Mouse (Mus musculus) right cerebral cortex, postnatal 14 days (tissue): ENCODE results near the gene Igf2bp2.

Experiments
- DNase-seq: peaks from one replicate; pipeline ENCODE4 v3.0.0; 2022

The Igf2bp2 gene

GRCm38 (mm10) chr16:22147131-22147530 lies 16.0 kb downstream of the Igf2bp2 start:
- no peak for DNase-seq

DNA sequence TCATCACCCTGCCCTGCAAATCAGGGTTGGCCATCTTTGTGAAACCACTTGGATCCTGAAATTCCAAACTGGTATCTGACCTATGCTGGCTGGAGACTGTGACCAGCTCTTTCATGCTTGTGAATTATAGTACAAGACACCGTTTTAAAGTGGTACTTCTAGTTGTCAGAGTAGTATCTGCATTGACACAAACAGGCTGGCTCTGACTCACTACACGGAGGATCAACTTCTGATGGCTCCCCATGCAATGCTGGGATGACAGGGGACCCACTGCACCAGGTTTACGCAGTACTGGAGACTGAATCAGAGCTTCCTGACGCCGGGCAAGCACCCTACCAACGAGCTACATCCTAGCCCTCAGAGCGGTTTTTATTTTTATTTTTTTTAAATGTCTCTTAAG lies 17.0 kb downstream of the Igf2bp2 start:
- no peak for DNase-seq

DNA sequence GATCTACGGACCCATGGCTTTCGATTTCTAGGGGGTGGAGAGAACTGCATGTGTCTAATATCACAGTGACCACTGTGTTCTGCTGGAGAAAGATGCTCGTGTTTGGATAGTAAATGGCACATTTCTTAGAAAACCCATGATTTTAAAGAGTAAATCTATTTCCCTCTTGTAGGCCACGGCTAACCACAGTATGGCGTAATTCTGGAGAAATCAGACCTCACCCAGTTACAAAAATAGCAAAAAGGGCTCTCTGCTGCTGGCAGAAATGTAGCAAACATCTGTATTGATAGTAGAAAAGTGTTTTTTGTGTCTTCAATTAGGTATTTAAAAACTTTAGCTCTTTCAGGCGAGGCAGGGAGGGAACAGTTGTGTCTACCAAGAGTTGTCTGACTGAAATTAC lies 18.6 kb downstream of the Igf2bp2 start:
- no peak for DNase-seq

- DNase-seq = no peak
Observed at GRCm38 (mm10) chr16:22140861-22141260, 22.2 kb downstream of the Igf2bp2 start.

GRCm38 (mm10) chr16:22139821-22140220 lies 23.3 kb downstream of the Igf2bp2 start:
- no peak for DNase-seq

- DNase-seq = no peak
Observed at GRCm38 (mm10) chr16:22136198-22136597, 26.9 kb downstream of the Igf2bp2 start.

DNA sequence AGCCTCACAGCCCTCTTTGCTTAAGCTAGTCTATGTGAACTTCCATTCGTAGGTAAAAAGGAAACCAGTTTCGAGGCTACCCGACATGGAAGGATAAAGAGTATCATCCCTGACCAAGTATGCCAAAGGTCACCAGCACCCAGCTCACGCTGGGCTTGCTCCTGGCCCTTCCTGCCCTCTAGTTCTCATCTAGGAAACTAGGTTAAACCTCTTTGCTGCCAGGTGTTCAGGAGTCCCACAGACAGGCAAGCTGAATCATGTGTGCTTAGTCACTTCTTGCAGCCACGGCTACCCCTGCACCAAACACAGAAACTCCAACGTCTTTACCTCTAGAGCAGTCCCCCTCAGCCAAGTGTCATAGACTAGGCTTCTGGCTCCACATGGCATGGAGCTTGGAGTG lies 31.8 kb downstream of the Igf2bp2 start:
- DNase-seq = no peak

DNA sequence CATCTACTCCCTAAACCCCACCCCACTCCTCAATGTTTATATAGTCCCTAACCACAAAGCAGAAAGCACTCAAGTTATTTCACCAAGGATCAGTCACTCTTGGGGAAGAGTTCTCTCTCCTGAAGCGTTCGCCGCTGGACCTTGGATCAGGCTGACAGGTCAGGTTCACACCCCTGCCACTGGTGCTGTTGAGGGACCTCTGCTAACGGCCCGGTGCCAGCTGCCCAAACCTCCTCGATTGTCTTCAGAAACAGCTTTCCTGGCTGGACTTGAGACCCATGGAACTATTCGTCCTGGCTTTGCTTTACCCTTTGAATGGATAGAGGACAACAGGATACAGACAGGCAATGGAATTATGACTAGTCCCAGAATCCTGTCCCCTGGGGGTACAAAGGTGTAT lies 33.6 kb downstream of the Igf2bp2 start:
- no peak for DNase-seq

- DNase-seq = no peak
Observed at GRCm38 (mm10) chr16:22128595-22128994, 34.5 kb downstream of the Igf2bp2 start.

- no peak for DNase-seq
Observed at GRCm38 (mm10) chr16:22127806-22128205, 35.3 kb downstream of the Igf2bp2 start.

GRCm38 (mm10) chr16:22126936-22127335 lies 36.2 kb downstream of the Igf2bp2 start:
- no peak for DNase-seq

DNA sequence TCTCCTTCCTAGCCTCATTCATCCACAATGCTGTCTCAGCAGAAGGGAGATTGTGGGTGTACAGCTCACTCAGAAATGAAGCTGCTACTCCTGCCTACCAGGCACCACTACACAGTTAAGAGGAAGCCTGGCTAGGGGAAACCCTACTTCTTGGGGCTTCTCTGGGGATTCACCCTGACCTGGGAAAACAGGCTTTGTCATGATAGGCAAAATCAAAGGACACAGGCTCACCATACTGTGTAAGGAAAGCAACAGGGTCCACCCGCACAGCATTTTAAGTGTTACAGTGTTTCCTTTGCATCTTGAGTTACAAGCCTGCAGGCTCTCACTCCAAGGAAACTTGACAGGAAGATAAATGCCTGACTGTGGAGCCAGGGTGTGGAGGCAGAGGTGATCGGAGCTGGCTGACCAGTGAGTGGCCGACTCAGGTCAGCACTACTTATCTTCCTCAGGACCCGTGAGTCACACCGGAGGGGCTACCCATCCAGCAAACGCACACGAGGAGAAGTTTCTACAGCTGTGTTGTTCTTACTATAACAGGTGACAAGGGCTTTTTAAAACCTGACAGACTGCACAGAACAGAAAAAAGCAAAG lies 38.7 kb downstream of the Igf2bp2 start:
- no peak for DNase-seq

- DNase-seq = peak; percentile 57
Observed at GRCm38 (mm10) chr16:22123658-22124057, 39.4 kb downstream of the Igf2bp2 start.

DNA sequence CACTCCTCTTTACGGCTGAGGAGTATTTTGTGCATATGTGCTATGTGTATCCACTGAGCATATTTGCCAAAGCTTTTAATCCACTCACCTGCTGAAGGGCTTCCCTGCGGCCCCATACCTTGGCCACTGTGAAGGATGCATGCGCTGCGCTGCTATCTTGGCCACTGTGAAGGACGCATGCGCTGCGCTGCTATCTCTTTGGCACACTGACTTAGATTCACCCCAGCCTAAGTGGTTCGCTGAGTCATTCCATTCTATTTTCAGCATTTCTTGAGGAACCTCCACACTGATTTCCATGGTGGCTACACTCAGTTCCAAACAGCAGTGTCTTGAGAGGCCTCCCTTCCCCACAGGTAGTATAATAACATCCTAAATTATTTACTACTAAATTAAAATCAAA lies 42.0 kb downstream of the Igf2bp2 start:
- DNase-seq = no peak

GRCm38 (mm10) chr16:22119524-22119923 lies 43.6 kb downstream of the Igf2bp2 start:
- peak; percentile 29 for DNase-seq

GRCm38 (mm10) chr16:22118716-22119501 lies 44.2 kb downstream of the Igf2bp2 start:
- no peak for DNase-seq

- DNase-seq = no peak
Observed at GRCm38 (mm10) chr16:22118151-22118550, 44.9 kb downstream of the Igf2bp2 start.

GRCm38 (mm10) chr16:22116748-22117147 lies 46.4 kb downstream of the Igf2bp2 start:
- DNase-seq = no peak

DNA sequence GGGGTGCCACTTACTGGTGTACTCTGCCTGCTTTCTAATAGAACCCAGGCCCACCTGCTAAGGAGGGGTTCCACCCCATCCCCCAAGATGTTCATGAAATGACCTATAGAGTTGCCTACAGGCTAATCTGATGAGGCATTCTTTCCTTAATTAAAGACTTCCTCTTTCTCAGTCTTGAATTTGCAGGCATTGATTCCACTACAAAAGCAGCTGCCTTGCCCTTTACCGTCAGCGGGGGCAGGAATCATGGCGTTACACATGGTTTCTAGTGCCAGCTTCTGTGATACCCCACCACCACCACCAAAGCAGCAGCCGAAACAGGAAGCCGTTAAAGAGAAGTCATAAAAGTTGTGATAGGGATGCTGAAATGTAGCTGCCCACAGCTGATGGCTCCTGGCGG lies 47.0 kb downstream of the Igf2bp2 start:
- no peak for DNase-seq

DNA sequence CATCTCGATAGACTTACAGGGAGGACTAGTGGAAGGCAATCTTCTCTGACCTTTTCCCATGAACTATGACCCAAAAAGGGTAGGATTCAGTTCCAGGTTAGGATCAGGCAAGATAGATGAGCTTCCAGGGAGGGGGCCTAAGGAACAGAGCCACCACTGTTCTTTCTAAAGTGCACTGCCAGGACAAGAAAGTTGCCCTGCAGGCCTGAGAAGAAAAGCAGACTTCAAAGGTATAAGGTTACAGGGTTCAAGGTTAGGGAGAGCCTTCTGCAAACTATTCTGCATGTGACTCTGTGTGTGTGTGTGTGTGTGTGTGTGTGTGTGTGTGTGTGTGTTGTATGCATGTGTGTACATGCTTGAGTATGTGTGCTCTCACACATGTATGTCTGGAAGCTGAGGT lies 53.1 kb downstream of the Igf2bp2 start:
- no peak for DNase-seq

- no peak for DNase-seq
Observed at GRCm38 (mm10) chr16:22109159-22109558, 53.9 kb downstream of the Igf2bp2 start.

- DNase-seq = peak; percentile 34
Observed at GRCm38 (mm10) chr16:22107897-22108516, 55.1 kb downstream of the Igf2bp2 start.

DNA sequence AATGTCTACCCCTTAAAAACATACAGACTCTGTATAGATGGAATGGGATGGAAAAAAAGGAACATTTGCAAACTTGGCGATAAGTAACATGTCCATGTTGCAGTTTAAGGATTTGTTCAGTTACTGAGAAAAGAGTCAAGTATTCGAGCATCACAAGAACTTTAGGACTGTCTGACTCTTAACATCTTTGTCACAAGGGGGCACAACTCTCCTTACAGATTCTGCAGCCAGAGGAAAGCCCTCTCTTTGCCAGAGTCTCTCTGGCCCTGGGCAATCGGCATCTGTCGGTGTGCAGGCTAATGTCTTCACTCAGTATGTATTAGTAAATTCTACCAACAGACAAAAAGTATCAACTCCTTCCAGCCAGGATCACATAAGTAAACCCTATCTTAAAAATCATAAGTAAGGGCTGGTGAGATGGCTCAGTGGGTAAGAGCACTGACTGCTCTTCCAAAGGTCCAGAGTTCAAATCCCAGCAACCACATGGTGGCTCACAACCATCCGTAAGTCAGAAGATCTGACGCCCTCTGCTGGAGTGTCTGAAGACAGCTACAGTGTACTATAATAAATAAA lies 57.0 kb downstream of the Igf2bp2 start:
- no peak for DNase-seq

GRCm38 (mm10) chr16:22100067-22100466 lies 63.0 kb downstream of the Igf2bp2 start:
- DNase-seq = no peak
